Mouse (Mus musculus) granulocyte monocyte progenitor cell, adult 5-6 weeks (primary cell): ENCODE measurements around the gene Zfp326. TPM values are rescaled to one million over a fixed set of nuclear protein-coding genes. Genes with fewer than 3 reads are reported as not detected.
A peak's percentile ranks its signal among the peaks of the same experiment; 100 is the strongest.

Experiments
- ATAC-seq: replicated peaks from 2 replicates; pipeline ENCODE4 v1.8.0; 2016; ENCODE audit warnings: mild to moderate bottlenecking, moderate TSS enrichment, inconsistent platforms; ENCODE audit not compliant: poor library complexity, severe bottlenecking
- total RNA-seq, 2 experiments: library from RNA; stranded (forward) in 1 of 2; stranded (reverse) in 1 of 2; fragments of 200-712, 200-1000 nt in 1 of 2; fragments of >200 nt in 1 of 2; fragmentation: Nextera tagmentation in 1 of 2; gene quantifications; 2 replicates each; pipeline ENCODE4 v1.2.3; 2014 to 2017

Gene Zfp326
- total RNA-seq, 2 experiments from 2014 or later = 33.5 to 49.1 TPM

- no peak for ATAC-seq
Observed at GRCm38 (mm10) chr5:105925568-105926255, 49.3 kb downstream of the Zfp326 start.

GRCm38 (mm10) chr5:105930282-105930681 is 53.9 kb downstream of the Zfp326 start:
- peak; percentile 76 for ATAC-seq

GRCm38 (mm10) chr5:105932392-105932791 is 56.0 kb downstream of the Zfp326 start:
- 0 out of 2 replicates have a peak, but pooled peaks have one; percentile 5 for ATAC-seq

GRCm38 (mm10) chr5:105941951-105942350 is 65.6 kb downstream of the Zfp326 start:
- ATAC-seq = no peak

Other genes with a start within 250 kb of the Zfp326 start
- 44.6 and 45.0 TPM in 2 replicates for gene Lrrc8d, start 176.6 kb upstream of the Zfp326 start, total RNA-seq (2014; fragmentation: Nextera tagmentation)
- 15.5 and 15.7 TPM in 2 replicates for gene Lrrc8d, start 176.6 kb upstream of the Zfp326 start, total RNA-seq (2017)